Mouse (Mus musculus): ENCODE measurements around the gene Syne1.

GRCm38 (mm10) chr10:4977374-4977773, 573.9 kb downstream of the Syne1 start:
- TF ChIP-seq POLR2A (IDR thresholded peaks at IDR 0.05; ENCODE audit: borderline replicate concordance, low read depth, low read length) (no peak), CTCF (IDR thresholded peaks at IDR 0.05; ENCODE audit: low read depth, low read length) (no peak)

Measured in bone marrow macrophage, adult 2 months (primary cell).